Mouse (Mus musculus) urinary bladder, postnatal 36 days (tissue): Measurements from ENCODE around the gene Fcrlb.

Experiments
- DNase-seq, 2 experiments: peaks; one replicate each; pipeline ENCODE4 v3.0.0; 2022; ENCODE audit warnings: low spot score in 2 of 2, mixed read lengths in 1 of 2

Fcrlb gene

GRCm38 (mm10) chr1:170868107-170868904 is 44.4 kb downstream of the Fcrlb start:
- DNase-seq = peak; percentile 58 to 67

GRCm38 (mm10) chr1:170867691-170868105 is 45.0 kb downstream of the Fcrlb start, which contains the start of gene Atf6:
Gene Atf6, minus strand, starts transcription at chr1:170867771.
- peak; percentile 98 for DNase-seq

- DNase-seq = no peak
Observed at GRCm38 (mm10) chr1:170866992-170867690, 45.6 kb downstream of the Fcrlb start.

- no peak for DNase-seq
Observed at GRCm38 (mm10) chr1:170865406-170865805, 47.3 kb downstream of the Fcrlb start.

- no peak for DNase-seq
Observed at GRCm38 (mm10) chr1:170864754-170865153, 48.0 kb downstream of the Fcrlb start.

GRCm38 (mm10) chr1:170864234-170864633 is 48.5 kb downstream of the Fcrlb start:
- DNase-seq = no peak

- no peak for DNase-seq
Observed at GRCm38 (mm10) chr1:170863033-170863432, 49.7 kb downstream of the Fcrlb start.

GRCm38 (mm10) chr1:170862435-170862717 is 50.4 kb downstream of the Fcrlb start:
- no peak for DNase-seq

GRCm38 (mm10) chr1:170861671-170862434 is 50.9 kb downstream of the Fcrlb start:
- no peak for DNase-seq

GRCm38 (mm10) chr1:170858872-170859271 is 53.9 kb downstream of the Fcrlb start:
- no peak for DNase-seq

- no peak for DNase-seq
Observed at GRCm38 (mm10) chr1:170857369-170857768, 55.4 kb downstream of the Fcrlb start.
